19 mouse cellular contexts compared by ENCODE assay signal in the genomic region with DNA sequence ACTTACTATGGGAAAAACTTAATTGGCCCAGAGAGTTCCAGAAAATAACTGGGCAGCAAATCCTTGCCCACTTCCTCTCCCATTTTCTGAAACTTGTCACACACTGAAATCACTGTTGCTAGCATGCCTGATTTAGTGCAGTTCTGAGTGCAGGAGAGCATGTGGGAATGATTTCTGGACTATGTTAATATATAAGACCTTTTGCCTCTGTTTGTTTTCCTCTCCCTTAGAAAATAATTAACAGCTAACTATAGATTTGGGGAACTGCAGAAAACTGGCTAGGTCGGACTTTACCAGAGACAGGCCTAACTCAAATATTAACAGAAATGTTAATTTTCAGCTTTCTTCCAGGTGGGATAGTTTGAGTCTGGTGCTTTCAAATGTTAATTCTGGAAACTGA. TPM values are rescaled to one million over a fixed set of nuclear protein-coding genes. Genes with fewer than 3 reads are reported as not detected.
DNase-seq lines count a peak whose midpoint lies in the region; ATAC-seq and TF ChIP-seq lines count a peak whose summit lies in the region.
"Had no signal": no experiment of that assay in that cellular context is flagged by ENCODE, and none has a peak within 500 bp of the region (broad histone marks: within the 10 kb centered on the region; RNA-seq: fewer than 3 reads in every experiment).

No protein-coding gene starts in this region.

- no peak for TF ChIP-seq CTCF in kidney, adult 2 months (conservative IDR thresholded peaks at IDR 0.05; ENCODE audit: insufficient read depth, insufficient read length, low read depth, low read length)
- TF ChIP-seq CTCF in liver, postnatal 0 days (IDR thresholded peaks at IDR 0.05; ENCODE audit: low read depth) = no peak

- no peak overlapping the region for H3K4me2 ChIP-seq in kidney, embryonic 14.5 days (replicated peaks; ENCODE audit: low read depth, low read length)
- H3K4me2 ChIP-seq in liver, postnatal 0 days (ENCODE audit: low read depth, low read length) = no peak overlapping the region; the same call in 1 of the 2 replicates
- H3K4me2 ChIP-seq: hindbrain, embryonic 12.5 days had no signal

- peak; percentile 36 for DNase-seq in kidney, adult 2 months
- peak; percentile 48 for DNase-seq in kidney, postnatal 14 days
- no peak for DNase-seq in kidney, adult 8-10 months
- peak; percentile 2 for DNase-seq in fibroblast of lung, adult 2 months (ENCODE audit: low read depth)
- DNase-seq in liver, postnatal 0 days = no peak
- no peak for DNase-seq in left cerebral cortex, postnatal 4 days
- DNase-seq: adrenal gland, postnatal 14 days; cerebellum, adult 18-20 months; cerebellum, adult 9-11 months; gastrocnemius, adult 2 months; gastrocnemius, postnatal 25 days; heart, postnatal 10 days; heart, postnatal 4 days had no signal

- H3K27me3 ChIP-seq in kidney, adult 2 months (replicated peaks; ENCODE audit: control insufficient read depth, insufficient read depth, low read length) = no peaks in the 10 kb centered on the region
- H3K27me3 ChIP-seq in kidney, embryonic 14.5 days (ENCODE audit: control insufficient read depth, insufficient read depth, low read length) = no peaks in the 10 kb centered on the region
- no peaks in the 10 kb centered on the region for H3K27me3 ChIP-seq in liver, postnatal 0 days (ENCODE audit: insufficient read depth, low read length)
- H3K27me3 ChIP-seq: hindbrain, embryonic 12.5 days had no signal

- no peak for TF ChIP-seq POLR2A in kidney, adult 2 months (IDR thresholded peaks at IDR 0.05; ENCODE audit: low read depth, low read length)

- no peak for ATAC-seq in kidney, embryonic 14.5 days (ENCODE audit: low FRiP score, low TSS enrichment)
- ATAC-seq in liver, postnatal 0 days = peak; percentile 62; the same call in 1 of the 2 replicates
- ATAC-seq in megakaryocyte-erythroid progenitor cell, adult 5-6 weeks (replicated peaks; ENCODE audit: low FRiP score, low TSS enrichment, poor library complexity, severe bottlenecking) = no peak
- ATAC-seq: forebrain, embryonic 14.5 days had no signal

- 48% methylated on average over 1 of the region's 1 CpGs for WGBS in kidney, adult 2 months
- WGBS in kidney, embryonic 14.5 days = 62% methylated on average over 1 of the region's 1 CpGs
- WGBS in liver, postnatal 0 days (ENCODE audit: insufficient replicate concordance) = 46% methylated on average over 1 of the region's 1 CpGs

- intact Hi-C loops in left cerebral cortex, postnatal 4 days (cut with DNase I) = loop anchor here (10.0 kb wide), 1 partner anchor 46 kb away; a partner anchor contains a TSS

- no peaks in the 10 kb centered on the region for H3K9me3 ChIP-seq in kidney, embryonic 14.5 days (ENCODE audit: control insufficient read depth, low read length)
- no peaks in the 10 kb centered on the region for H3K9me3 ChIP-seq in liver, postnatal 0 days (ENCODE audit: low read length)
- H3K9me3 ChIP-seq: embryonic facial prominence, embryonic 10.5 days had no signal

- H3K27ac ChIP-seq in kidney, adult 2 months (ENCODE audit: insufficient read depth, low read depth, low read length) = peak overlapping the region; percentile 74
- H3K27ac ChIP-seq in kidney, embryonic 14.5 days (ENCODE audit: low read depth, low read length) = no peak overlapping the region
- H3K27ac ChIP-seq in liver, postnatal 0 days (ENCODE audit: low read depth) = peak overlapping the region; percentile 71
- H3K27ac ChIP-seq: embryonic facial prominence, embryonic 10.5 days; forebrain, embryonic 10.5 days; gastrocnemius, adult 2 months; hindbrain, embryonic 12.5 days had no signal

- H3K9ac ChIP-seq in kidney, embryonic 14.5 days (ENCODE audit: low read depth, low read length) = no peak overlapping the region
- H3K9ac ChIP-seq in liver, postnatal 0 days (replicated peaks) = no peak overlapping the region
- H3K9ac ChIP-seq: hindbrain, embryonic 12.5 days had no signal

- H3K4me1 ChIP-seq in kidney, adult 2 months (ENCODE audit: control insufficient read depth, insufficient read depth, low read length) = peaks cover 9% of the 10 kb centered on the region; the same call in 1 of the 2 replicates
- H3K4me1 ChIP-seq in kidney, embryonic 14.5 days (ENCODE audit: control insufficient read depth, insufficient read depth, low read length) = 0 out of 2 replicates have a peak, but pooled peaks cover 3% of the 10 kb centered on the region
- H3K4me1 ChIP-seq in liver, postnatal 0 days (ENCODE audit: insufficient read depth) = peaks cover 10% of the 10 kb centered on the region
- H3K4me1 ChIP-seq: embryonic facial prominence, embryonic 10.5 days; forebrain, embryonic 10.5 days; hindbrain, embryonic 12.5 days had no signal

- no peak overlapping the region for H3K4me3 ChIP-seq in kidney, adult 2 months (ENCODE audit: insufficient read depth, low read depth, low read length)
- H3K4me3 ChIP-seq in kidney, embryonic 14.5 days (ENCODE audit: low read length) = no peak overlapping the region
- no peak overlapping the region for H3K4me3 ChIP-seq in liver, postnatal 0 days (ENCODE audit: low read depth, low read length)
- H3K4me3 ChIP-seq: embryonic facial prominence, embryonic 10.5 days; forebrain, embryonic 10.5 days; gastrocnemius, adult 2 months; hindbrain, embryonic 12.5 days had no signal

- TF ChIP-seq EP300 in liver, postnatal 0 days (IDR thresholded peaks at IDR 0.05; ENCODE audit: low read depth) = no peak

- no peaks in the 10 kb centered on the region; the same call in none of the 2 replicates for H3K36me3 ChIP-seq in kidney, adult 2 months (ENCODE audit: control insufficient read depth, insufficient read depth, low read length)
- peaks cover 20% of the 10 kb centered on the region for H3K36me3 ChIP-seq in kidney, embryonic 14.5 days (ENCODE audit: control insufficient read depth, insufficient read depth, low read length)
- H3K36me3 ChIP-seq in liver, postnatal 0 days (replicated peaks; ENCODE audit: insufficient read depth, low read length) = peaks cover 10% of the 10 kb centered on the region; the same call in 1 of the 2 replicates

RNA-seq across cellular contexts. Expression of a gene that starts 17.1 kb away (rescaled TPM):
- 5.2 and 5.6 TPM in 2 replicates for polyA plus RNA-seq in kidney, adult 2 months (2012; rRNA removed)
- polyA plus RNA-seq in kidney, embryonic 14.5 days (2014; fragmentation: Nextera tagmentation; extraction: Ambion mirVana) = 12.4 and 26.8 TPM in 2 replicates
- polyA plus RNA-seq in liver, postnatal 0 days (2015; fragmentation: Nextera tagmentation; extraction: Ambion mirVana) = 3.6 and 3.7 TPM in 2 replicates
- total RNA-seq in left cerebral cortex, postnatal 4 days (2021) = 10 to 100 TPM; 23.2 to 26.7 TPM
- total RNA-seq in megakaryocyte-erythroid progenitor cell, adult 5-6 weeks (2014; fragmentation: Nextera tagmentation) = 39.2 and 48.2 TPM in 2 replicates
- 36.1 and 38.3 TPM in 2 replicates for total RNA-seq in megakaryocyte-erythroid progenitor cell, adult 5-6 weeks (2017)

RNA-seq across cellular contexts. Expression of a gene that starts 34.5 kb away (rescaled TPM):
- 11.0 and 11.6 TPM in 2 replicates for polyA plus RNA-seq in kidney, adult 2 months (2012; rRNA removed)
- 26.0 and 27.2 TPM in 2 replicates for polyA plus RNA-seq in kidney, embryonic 14.5 days (2014; fragmentation: Nextera tagmentation; extraction: Ambion mirVana)
- 5.2 and 5.6 TPM in 2 replicates for polyA plus RNA-seq in liver, postnatal 0 days (2015; fragmentation: Nextera tagmentation; extraction: Ambion mirVana)
- 10 to 100 TPM; 60.3 to 66.5 TPM for total RNA-seq in left cerebral cortex, postnatal 4 days (2021)
- 32.7 and 46.8 TPM in 2 replicates for total RNA-seq in megakaryocyte-erythroid progenitor cell, adult 5-6 weeks (2014; fragmentation: Nextera tagmentation)
- 36.2 and 39.6 TPM in 2 replicates for total RNA-seq in megakaryocyte-erythroid progenitor cell, adult 5-6 weeks (2017)

RNA-seq across cellular contexts. Expression of a gene that starts 50.6 kb away (rescaled TPM):
- polyA plus RNA-seq in kidney, adult 2 months (2012; rRNA removed) = 18.1 and 21.3 TPM in 2 replicates
- polyA plus RNA-seq in kidney, embryonic 14.5 days (2014; fragmentation: Nextera tagmentation; extraction: Ambion mirVana) = 8.6 and 13.7 TPM in 2 replicates
- polyA plus RNA-seq in liver, postnatal 0 days (2015; fragmentation: Nextera tagmentation; extraction: Ambion mirVana) = 3.6 and 3.7 TPM in 2 replicates
- 10 to 100 TPM; 10.1 to 11.5 TPM for total RNA-seq in left cerebral cortex, postnatal 4 days (2021)
- total RNA-seq in megakaryocyte-erythroid progenitor cell, adult 5-6 weeks (2014; fragmentation: Nextera tagmentation) = 2.8 and 8.3 TPM in 2 replicates
- total RNA-seq in megakaryocyte-erythroid progenitor cell, adult 5-6 weeks (2017) = 3.3 and 5.2 TPM in 2 replicates

RNA-seq across cellular contexts. Expression of a gene that starts 50.9 kb away (rescaled TPM):
- 27.3 and 30.4 TPM in 2 replicates for polyA plus RNA-seq in kidney, adult 2 months (2012; rRNA removed)
- 80.3 and 100 TPM in 2 replicates for polyA plus RNA-seq in kidney, embryonic 14.5 days (2014; fragmentation: Nextera tagmentation; extraction: Ambion mirVana)
- polyA plus RNA-seq in liver, postnatal 0 days (2015; fragmentation: Nextera tagmentation; extraction: Ambion mirVana) = 32.9 and 33.1 TPM in 2 replicates
- 10 to 100 TPM; 26.2 to 35.6 TPM for total RNA-seq in left cerebral cortex, postnatal 4 days (2021)
- 24.8 and 29.7 TPM in 2 replicates for total RNA-seq in megakaryocyte-erythroid progenitor cell, adult 5-6 weeks (2014; fragmentation: Nextera tagmentation)
- 47.8 and 50.9 TPM in 2 replicates for total RNA-seq in megakaryocyte-erythroid progenitor cell, adult 5-6 weeks (2017)

Comparison
In these comparisons a context has a peak if more than half of its experiments do, and no peak if none do; other contexts are left out.
1. DNase-seq: peak in kidney, adult 2 months (single experiment), kidney, postnatal 14 days (single experiment) and fibroblast of lung, adult 2 months (single experiment); none in kidney, adult 8-10 months (0 of 2), liver, postnatal 0 days (single experiment) and left cerebral cortex, postnatal 4 days (single experiment).